Comparison of ENCODE assay signal across 20 mouse cellular contexts in genomic region chr1:71384098-71384497, GRCm38 (mm10). TPM values are rescaled to one million over a fixed set of nuclear protein-coding genes. Genes with fewer than 3 reads are reported as not detected.
"Had no signal": no experiment of that assay in that cellular context is flagged by ENCODE, and none has a peak within 500 bp of the region (broad histone marks: within the 10 kb centered on the region; RNA-seq: fewer than 3 reads in every experiment).

No protein-coding gene starts in this region.

- ATAC-seq: liver, embryonic 12.5 days; lung, postnatal 0 days had no signal

- H3K27me3 ChIP-seq: limb, embryonic 15.5 days; liver, embryonic 12.5 days; lung, embryonic 15.5 days; midbrain, embryonic 12.5 days; neural tube, embryonic 13.5 days; neural tube, embryonic 15.5 days had no signal

- H3K27ac ChIP-seq: limb, embryonic 15.5 days; liver, embryonic 12.5 days; liver, embryonic 14.5 days; lung, embryonic 15.5 days; midbrain, embryonic 10.5 days; midbrain, embryonic 12.5 days; neural tube, embryonic 13.5 days; neural tube, embryonic 15.5 days had no signal

- H3K4me3 ChIP-seq: limb, embryonic 15.5 days; liver, embryonic 12.5 days; lung, embryonic 15.5 days; midbrain, embryonic 10.5 days; midbrain, embryonic 12.5 days; neural tube, embryonic 13.5 days; neural tube, embryonic 15.5 days had no signal

- H3K9ac ChIP-seq: limb, embryonic 15.5 days; liver, embryonic 12.5 days; liver, embryonic 14.5 days; lung, embryonic 15.5 days; midbrain, embryonic 12.5 days; neural tube, embryonic 13.5 days; neural tube, embryonic 15.5 days had no signal

- DNase-seq: lung, postnatal 4 days; midbrain, embryonic 14.5 days; retina, postnatal 1 day; right cerebral cortex, adult 18-20 months; thymus, adult 2 months; thymus, postnatal 25 days; thymus, postnatal 4 days had no signal

- H3K4me2 ChIP-seq: limb, embryonic 15.5 days; liver, embryonic 12.5 days; lung, embryonic 15.5 days; midbrain, embryonic 12.5 days; neural tube, embryonic 13.5 days; neural tube, embryonic 15.5 days had no signal

- H3K4me1 ChIP-seq: limb, embryonic 15.5 days; liver, embryonic 12.5 days; lung, embryonic 15.5 days; midbrain, embryonic 10.5 days; midbrain, embryonic 12.5 days; neural tube, embryonic 13.5 days; neural tube, embryonic 15.5 days had no signal

- H3K9me3 ChIP-seq: limb, embryonic 15.5 days; liver, embryonic 12.5 days; lung, embryonic 15.5 days; midbrain, embryonic 10.5 days; midbrain, embryonic 12.5 days; neural tube, embryonic 13.5 days had no signal

- H3K36me3 ChIP-seq: limb, embryonic 15.5 days; liver, embryonic 12.5 days; lung, embryonic 15.5 days; midbrain, embryonic 10.5 days; midbrain, embryonic 12.5 days; neural tube, embryonic 13.5 days; neural tube, embryonic 15.5 days had no signal

RNA-seq across cellular contexts. Expression of gene Abca12, which starts 30.6 kb away (rescaled TPM):
- polyA plus RNA-seq: liver, adult 2 months; liver, embryonic 12.5 days; liver, embryonic 14.5 days; liver, embryonic 16.5 days; lung, postnatal 0 days; midbrain, embryonic 10.5 days; midbrain, embryonic 14.5 days; spleen, adult 2 months; urinary bladder, adult 2 months had no signal
